Mouse (Mus musculus): ENCODE results near the gene Mip. TPM values are rescaled to one million over a fixed set of nuclear protein-coding genes. Genes with fewer than 3 reads are reported as not detected.

The Mip gene
- polyA plus RNA-seq, 1 experiment: 0.37 TPM

DNA sequence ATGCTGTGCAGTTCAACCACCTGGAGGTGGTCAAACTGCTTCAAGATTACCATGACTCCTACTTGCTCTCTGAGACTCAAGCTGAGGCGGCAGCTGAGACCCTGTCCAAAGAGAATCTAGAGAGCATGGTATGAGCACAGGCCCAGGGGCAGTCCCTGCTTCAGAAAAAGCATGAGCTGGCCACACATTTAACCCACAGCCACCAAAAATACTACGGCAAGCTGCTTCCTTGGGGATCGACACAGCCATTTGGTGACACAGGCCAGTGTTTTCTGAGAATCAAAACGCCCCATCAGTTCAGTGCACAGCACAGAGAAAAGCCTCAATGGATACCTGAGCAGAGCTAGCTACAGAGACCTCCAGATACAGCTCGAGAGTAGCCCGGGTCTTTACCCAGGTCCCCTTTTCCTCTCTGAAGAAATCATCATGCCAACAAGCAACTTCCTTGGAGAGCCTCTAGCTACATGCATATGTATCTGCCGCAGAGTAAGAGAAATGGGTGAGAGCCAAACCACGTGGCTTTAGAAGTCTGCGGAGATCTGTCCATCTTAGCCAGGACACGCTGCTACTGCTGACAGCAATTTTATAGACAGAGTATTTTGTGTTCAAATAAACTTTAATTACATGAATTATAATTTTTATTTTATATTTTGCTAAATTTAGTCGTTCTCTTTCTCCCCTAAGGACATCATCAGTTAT is 16.2 kb upstream of the Mip start:
- H3K9me3 ChIP-seq (replicated peaks; ENCODE audit: control insufficient read depth, insufficient read depth, low read length, poor library complexity, severe bottlenecking): no peaks in the 10 kb centered on the region
- peaks cover 18% of the 10 kb centered on the region for H3K36me3 ChIP-seq (ENCODE audit: control insufficient read depth, insufficient read depth, low read length, poor library complexity, severe bottlenecking)
- no peaks in the 10 kb centered on the region for H3K4me1 ChIP-seq (ENCODE audit: control insufficient read depth, insufficient read depth, low read length)
- H3K27me3 ChIP-seq (ENCODE audit: control insufficient read depth, insufficient read depth, low read length, poor library complexity, severe bottlenecking): no peaks in the 10 kb centered on the region
- no peak overlapping the region for H3K9ac ChIP-seq (ENCODE audit: low read depth, poor library complexity, severe bottlenecking)
- H3K4me3 ChIP-seq (ENCODE audit: low read depth, low read length): no peak overlapping the region
- no peak overlapping the region for H3K27ac ChIP-seq (ENCODE audit: insufficient read depth, low read length)
- TF ChIP-seq CTCF (IDR thresholded peaks at IDR 0.05; ENCODE audit: low read depth, low read length): no peak
- TF ChIP-seq POLR2A (IDR thresholded peaks at IDR 0.05; ENCODE audit: insufficient read depth, low read length): no peak
- no peak for TF ChIP-seq EP300 (IDR thresholded peaks at IDR 0.05; ENCODE audit: insufficient read depth, low read depth, low read length)

DNA sequence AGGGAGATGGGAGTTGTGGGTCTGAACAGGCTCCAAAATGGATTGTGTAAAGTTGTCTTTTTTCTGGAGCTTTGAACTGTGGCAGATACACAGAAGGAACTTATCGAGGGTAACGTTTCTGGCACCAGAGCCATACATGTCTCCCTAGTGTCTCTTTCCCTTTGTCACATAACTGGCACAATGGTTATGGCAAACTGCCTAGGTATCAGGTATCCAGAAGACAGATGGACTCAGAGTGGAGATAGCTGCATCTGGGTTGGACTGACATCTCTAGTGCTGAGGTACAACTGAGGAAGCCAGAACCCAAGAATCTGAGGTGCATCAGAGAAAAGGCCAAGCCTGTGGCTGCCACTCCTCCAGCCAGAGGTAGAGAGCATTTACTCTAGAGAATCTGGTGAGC is 15.5 kb upstream of the Mip start:
- Histone ChIP-seq H3K9me3 (replicated peaks; ENCODE audit: control insufficient read depth, insufficient read depth, low read length, poor library complexity, severe bottlenecking) (no peaks in the 10 kb centered on the region), H3K27me3 (ENCODE audit: control insufficient read depth, insufficient read depth, low read length, poor library complexity, severe bottlenecking) (no peaks in the 10 kb centered on the region), H3K4me3 (ENCODE audit: low read depth, low read length) (no peak overlapping the region), H3K4me1 (ENCODE audit: control insufficient read depth, insufficient read depth, low read length) (no peaks in the 10 kb centered on the region), H3K27ac (ENCODE audit: insufficient read depth, low read length) (no peak overlapping the region), H3K9ac (ENCODE audit: low read depth, poor library complexity, severe bottlenecking) (0 out of 2 replicates have a peak overlapping the region, but pooled peaks have one; percentile 86), H3K36me3 (ENCODE audit: control insufficient read depth, insufficient read depth, low read length, poor library complexity, severe bottlenecking) (peaks cover 18% of the 10 kb centered on the region)
- TF ChIP-seq CTCF (IDR thresholded peaks at IDR 0.05; ENCODE audit: low read depth, low read length) (no peak), POLR2A (IDR thresholded peaks at IDR 0.05; ENCODE audit: insufficient read depth, low read length) (no peak), EP300 (IDR thresholded peaks at IDR 0.05; ENCODE audit: insufficient read depth, low read depth, low read length) (no peak)

DNA sequence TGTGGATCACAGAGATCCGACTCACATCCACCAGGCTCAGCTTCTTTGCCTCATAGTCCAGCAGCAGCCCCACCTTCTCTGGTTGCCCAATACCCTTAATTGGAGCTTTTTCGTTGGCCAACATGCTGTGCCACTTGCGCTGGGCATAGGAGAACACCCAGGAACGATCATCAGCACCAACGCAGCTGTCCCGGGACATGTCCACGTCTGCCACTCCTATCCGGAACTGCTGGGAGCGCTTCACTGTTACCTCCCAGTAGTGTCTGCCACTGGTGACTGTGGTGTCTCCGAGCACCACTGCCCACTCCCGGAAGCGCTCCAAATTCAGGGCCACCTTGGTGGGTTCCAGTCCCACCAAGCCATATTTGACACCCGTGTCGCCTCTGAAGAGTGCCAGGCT is 14.7 kb upstream of the Mip start:
- no peaks in the 10 kb centered on the region for H3K9me3 ChIP-seq (replicated peaks; ENCODE audit: control insufficient read depth, insufficient read depth, low read length, poor library complexity, severe bottlenecking)
- peak overlapping the region; percentile 86 for H3K9ac ChIP-seq (ENCODE audit: low read depth, poor library complexity, severe bottlenecking)
- peak overlapping the region; percentile 5; the same call in 1 of the 2 replicates for H3K27ac ChIP-seq (ENCODE audit: insufficient read depth, low read length)
- no peaks in the 10 kb centered on the region for H3K27me3 ChIP-seq (ENCODE audit: control insufficient read depth, insufficient read depth, low read length, poor library complexity, severe bottlenecking)
- peak overlapping the region; percentile 75 for H3K4me3 ChIP-seq (ENCODE audit: low read depth, low read length)
- TF ChIP-seq EP300 (IDR thresholded peaks at IDR 0.05; ENCODE audit: insufficient read depth, low read depth, low read length) (no peak), POLR2A (IDR thresholded peaks at IDR 0.05; ENCODE audit: insufficient read depth, low read length) (no peak), CTCF (IDR thresholded peaks at IDR 0.05; ENCODE audit: low read depth, low read length) (no peak)
- peaks cover 18% of the 10 kb centered on the region for H3K36me3 ChIP-seq (ENCODE audit: control insufficient read depth, insufficient read depth, low read length, poor library complexity, severe bottlenecking)
- no peaks in the 10 kb centered on the region for H3K4me1 ChIP-seq (ENCODE audit: control insufficient read depth, insufficient read depth, low read length)

DNA sequence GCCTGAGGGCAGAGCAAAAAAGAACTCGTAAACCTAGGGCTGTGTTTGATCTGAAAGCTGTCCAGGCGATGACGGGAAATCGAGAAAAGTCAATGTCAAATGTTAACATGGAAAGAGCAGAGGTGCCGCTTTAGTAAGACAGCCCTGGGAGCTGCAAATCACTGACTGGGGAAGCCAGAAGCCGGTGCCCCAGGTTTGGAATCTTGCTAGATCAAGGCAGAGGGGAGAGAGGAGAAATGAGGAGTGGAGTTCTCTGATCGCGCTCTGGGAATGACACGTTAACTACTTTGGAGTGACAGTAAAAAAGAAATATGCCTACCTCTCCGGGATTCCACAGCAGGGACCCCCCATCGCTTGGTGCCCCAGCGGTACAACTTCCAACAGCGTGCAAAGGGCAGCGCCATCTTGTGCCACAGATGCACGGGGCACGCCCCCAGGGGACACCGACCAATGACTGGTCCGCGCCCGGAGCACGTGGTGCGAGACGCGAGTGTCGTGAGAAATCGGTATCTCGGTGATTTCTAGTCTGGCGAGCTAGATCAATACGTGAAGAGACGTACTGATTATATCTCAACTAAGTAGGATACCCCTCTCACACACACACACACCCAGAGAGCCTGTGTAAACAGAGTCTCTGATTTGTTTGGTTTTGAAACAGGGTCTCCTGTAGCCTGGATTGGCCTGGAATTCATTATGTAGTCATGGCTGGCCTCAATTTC is 14.1 kb upstream of the Mip start, which contains the start of gene Spryd4:
Gene Spryd4, minus strand, starts transcription at position 418 of the 719 bp plus-strand sequence.
- Histone ChIP-seq H3K4me3 (ENCODE audit: low read depth, low read length) (peak within 1 kb of the TSS; percentile 75), H3K27ac (ENCODE audit: insufficient read depth, low read length) (peak within 1 kb of the TSS; percentile 64), H3K4me1 (ENCODE audit: control insufficient read depth, insufficient read depth, low read length) (no peaks in the 10 kb centered on the region), H3K9ac (ENCODE audit: low read depth, poor library complexity, severe bottlenecking) (peak within 1 kb of the TSS; percentile 86), H3K9me3 (replicated peaks; ENCODE audit: control insufficient read depth, insufficient read depth, low read length, poor library complexity, severe bottlenecking) (no peaks in the 10 kb centered on the region), H3K36me3 (ENCODE audit: control insufficient read depth, insufficient read depth, low read length, poor library complexity, severe bottlenecking) (peaks cover 18% of the 10 kb centered on the region), H3K27me3 (ENCODE audit: control insufficient read depth, insufficient read depth, low read length, poor library complexity, severe bottlenecking) (no peaks in the 10 kb centered on the region)
- 0 out of 2 replicates have a peak, but pooled peaks have one; percentile 37 for TF ChIP-seq EP300 (IDR thresholded peaks at IDR 0.05; ENCODE audit: insufficient read depth, low read depth, low read length)
- TF ChIP-seq CTCF (IDR thresholded peaks at IDR 0.05; ENCODE audit: low read depth, low read length): peak; percentile 2
- TF ChIP-seq POLR2A (IDR thresholded peaks at IDR 0.05; ENCODE audit: insufficient read depth, low read length): peak; percentile 53

DNA sequence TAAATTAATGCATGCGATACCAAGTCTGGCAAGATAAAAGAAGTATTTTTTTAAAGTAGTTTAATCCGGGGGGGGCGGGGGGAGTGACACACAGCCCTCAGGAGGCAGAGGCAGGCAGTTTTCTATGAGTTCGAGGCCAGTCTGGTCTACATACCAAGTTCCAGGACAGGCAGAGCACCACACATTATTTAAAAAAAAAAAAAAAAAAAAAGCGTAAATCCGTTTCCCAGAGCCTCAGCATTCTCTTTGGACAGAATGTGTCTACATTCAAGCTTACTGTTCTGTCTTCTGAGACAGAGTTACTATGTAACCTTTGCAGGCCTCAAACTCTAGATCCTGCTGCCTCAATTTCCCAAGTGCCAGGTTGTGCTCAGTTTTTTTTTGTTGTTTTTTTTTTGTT is 13.5 kb upstream of the Mip start:
- TF ChIP-seq CTCF (IDR thresholded peaks at IDR 0.05; ENCODE audit: low read depth, low read length) (no peak), POLR2A (IDR thresholded peaks at IDR 0.05; ENCODE audit: insufficient read depth, low read length) (no peak), EP300 (IDR thresholded peaks at IDR 0.05; ENCODE audit: insufficient read depth, low read depth, low read length) (no peak)
- no peaks in the 10 kb centered on the region for H3K9me3 ChIP-seq (replicated peaks; ENCODE audit: control insufficient read depth, insufficient read depth, low read length, poor library complexity, severe bottlenecking)
- H3K36me3 ChIP-seq (ENCODE audit: control insufficient read depth, insufficient read depth, low read length, poor library complexity, severe bottlenecking): peaks cover 17% of the 10 kb centered on the region
- peak overlapping the region; percentile 86 for H3K9ac ChIP-seq (ENCODE audit: low read depth, poor library complexity, severe bottlenecking)
- H3K27me3 ChIP-seq (ENCODE audit: control insufficient read depth, insufficient read depth, low read length, poor library complexity, severe bottlenecking): no peaks in the 10 kb centered on the region
- H3K27ac ChIP-seq (ENCODE audit: insufficient read depth, low read length): peak overlapping the region; percentile 64
- H3K4me3 ChIP-seq (ENCODE audit: low read depth, low read length): peak overlapping the region; percentile 75; the same call in 1 of the 2 replicates
- H3K4me1 ChIP-seq (ENCODE audit: control insufficient read depth, insufficient read depth, low read length): no peaks in the 10 kb centered on the region
